Mouse (Mus musculus): Measurements from ENCODE around the gene Pycard. TPM values are rescaled to one million over a fixed set of nuclear protein-coding genes. Genes with fewer than 3 reads are reported as not detected.

Pycard gene
- total RNA-seq, 2 experiments from 2014 or later, result 5.6 to 8.0 TPM

Other genes with a start within 250 kb of the Pycard start
- 10 to 100 TPM; 12.3 to 18.5 TPM for gene Fbxl19, start 249.3 kb downstream of the Pycard start, total RNA-seq (2021)
- 10 to 100 TPM; 31.5 to 32.0 TPM for gene Orai3, start 224.1 kb downstream of the Pycard start, total RNA-seq (2021)
- 10 to 100 TPM; 35.9 to 46.6 TPM for gene Setd1a, start 217.2 kb downstream of the Pycard start, total RNA-seq (2021)
- gene Gm49388, start 208.3 kb downstream of the Pycard start, total RNA-seq (2021), result 1 to 10 TPM; 4.7 to 5.6 TPM
- 10 to 100 TPM; 57.1 to 73.1 TPM for gene Hsd3b7, start 193.3 kb downstream of the Pycard start, total RNA-seq (2021)
- 10 to 100 TPM; 67.8 to 94.9 TPM for gene Stx4a, start 169.6 kb downstream of the Pycard start, total RNA-seq (2021)
- 1 to 10 TPM; 6.9 to 9.4 TPM for gene Stx1b, start 169.3 kb downstream of the Pycard start, total RNA-seq (2021)
- gene Zfp646, start 117.6 kb downstream of the Pycard start, total RNA-seq (2021), result 10 to 100 TPM; 29.8 to 35.6 TPM
- 1 to 10 TPM; 5.4 to 9.5 TPM for gene Zfp668, start 117.0 kb downstream of the Pycard start, total RNA-seq (2021)
- gene Prss53, start 102.9 kb downstream of the Pycard start, total RNA-seq (2021), result 1 to 10 TPM in 1 of 2 experiments, under 1 TPM in 1; 0.72 to 1.2 TPM
- not detected for gene Gm21974, start 98.4 kb downstream of the Pycard start, total RNA-seq (2021)
- 100 to 1,000 TPM in 1 of 2 experiments, 10 to 100 TPM in 1; 84.3 to 112 TPM for gene Vkorc1, start 98.2 kb downstream of the Pycard start, total RNA-seq (2021)
- gene Bckdk, start 89.8 kb downstream of the Pycard start, total RNA-seq (2021), result 100 to 1,000 TPM; 124 to 135 TPM
- gene Kat8, start 81.4 kb downstream of the Pycard start, total RNA-seq (2021), result 10 to 100 TPM; 22.5 to 24.7 TPM
- gene Prss8, start 63.8 kb downstream of the Pycard start, total RNA-seq (2021), result under 1 TPM; 0.45 to 0.96 TPM
- 10 to 100 TPM; 11.5 to 12.4 TPM for gene Prss36, start 47.1 kb downstream of the Pycard start, total RNA-seq (2021)
- 100 to 1,000 TPM; 261 to 396 TPM for gene Fus, start 26.4 kb downstream of the Pycard start, total RNA-seq (2021)
- gene Trim72, start 10.1 kb upstream of the Pycard start, total RNA-seq (2021), result 10 to 100 TPM in 1 of 2 experiments, 1 to 10 TPM in 1; 5.2 to 24.5 TPM
- 1 to 10 TPM; 5.4 to 5.9 TPM for gene Itgam, start 68.8 kb upstream of the Pycard start, total RNA-seq (2021)
- under 1 TPM in 1 of 2 experiments, not detected in 1; 0.09 TPM for gene Gm49368, start 68.8 kb upstream of the Pycard start, total RNA-seq (2021)
- gene Itgax, start 135.7 kb upstream of the Pycard start, total RNA-seq (2021), result 1 to 10 TPM in 1 of 2 experiments, under 1 TPM in 1; 0.54 to 1.5 TPM
- gene Itgad, start 160.5 kb upstream of the Pycard start, total RNA-seq (2021), result under 1 TPM; 0.57 to 0.91 TPM
- gene Cox6a2, start 212.5 kb upstream of the Pycard start, total RNA-seq (2021), result 100 to 1,000 TPM in 1 of 2 experiments, 10 to 100 TPM in 1; 25.0 to 167 TPM
- gene Armc5, start 243.5 kb upstream of the Pycard start, total RNA-seq (2021), result 10 to 100 TPM; 17.0 to 18.8 TPM
- gene 9130023H24Rik, start 244.2 kb upstream of the Pycard start, total RNA-seq (2021), result 1 to 10 TPM; 6.5 to 6.6 TPM